In genomic region chr10:29313905-29314304, GRCm38 (mm10) we compare ENCODE assay signal across 8 mouse cellular contexts. TPM values are rescaled to one million over a fixed set of nuclear protein-coding genes. Genes with fewer than 3 reads are reported as not detected.
A peak's percentile ranks its signal among the peaks of the same experiment; 100 is the strongest.
DNase-seq lines count a peak whose midpoint lies in the region; ATAC-seq and TF ChIP-seq lines count a peak whose summit lies in the region.

No protein-coding gene starts in this region.

- TF ChIP-seq CTCF in gastrocnemius, adult 2 months (IDR thresholded peaks at IDR 0.05) = no peak
- no peak for TF ChIP-seq CTCF in liver, embryonic 14.5 days (IDR thresholded peaks at IDR 0.05; ENCODE audit: low read depth)

- peak overlapping the region; percentile 98 for H3K27ac ChIP-seq in gastrocnemius, adult 2 months
- no peak overlapping the region for H3K27ac ChIP-seq in forebrain, embryonic 12.5 days
- no peak overlapping the region; the same call in 1 of the 2 replicates for H3K27ac ChIP-seq in liver, embryonic 14.5 days

- no peak for TF ChIP-seq EP300 in liver, embryonic 14.5 days (IDR thresholded peaks at IDR 0.05; ENCODE audit: low read depth)

- intact Hi-C loops in gastrocnemius, adult 2 months (cut with DNase I) = loop anchor here (2.0 to 5.0 kb wide), 3 partner anchors 47 to 207 kb away; partner anchors contain the start of gene 9330159F19Rik

- no peak for DNase-seq in gastrocnemius, adult 2 months
- DNase-seq in gastrocnemius, adult 18-20 months (ENCODE audit: low spot score) = no peak
- DNase-seq in CD4-positive, CD25-positive, alpha-beta regulatory T cell, adult 2 months (ENCODE audit: low read depth, low spot score) = peak; percentile 21
- peak in 1 of 3 experiments; percentile 13 for DNase-seq in liver, embryonic 14.5 days (ENCODE audit: low read depth in 3 of 3, low spot score in 3 of 3)
- DNase-seq in thymus, postnatal 4 days = no peak
- no peak for DNase-seq in cerebellum, adult 9-11 months
- DNase-seq in cerebellum, adult 18-20 months = no peak

- 38% methylated on average over 5 of the region's 5 CpGs for WGBS in forebrain, embryonic 12.5 days
- 16% methylated on average over 5 of the region's 5 CpGs for WGBS in liver, embryonic 14.5 days (ENCODE audit: insufficient replicate concordance)

- peaks cover 10% of the 10 kb centered on the region for H3K4me1 ChIP-seq in forebrain, embryonic 12.5 days
- peaks cover 0 to 7% of the 10 kb centered on the region in 2 experiments; a peak in 2 of 4 replicates for H3K4me1 ChIP-seq in liver, embryonic 14.5 days (replicated peaks; ENCODE audit: control insufficient read depth in 2 of 2, insufficient read depth in 2 of 2, low read length in 1 of 2)

- no peaks in the 10 kb centered on the region for H3K9me3 ChIP-seq in forebrain, embryonic 12.5 days
- no peaks in the 10 kb centered on the region for H3K9me3 ChIP-seq in liver, embryonic 14.5 days (ENCODE audit: control insufficient read depth, low read length)

- H3K4me2 ChIP-seq in forebrain, embryonic 12.5 days = peak overlapping the region; percentile 57
- H3K4me2 ChIP-seq in liver, embryonic 14.5 days (ENCODE audit: low read depth) = peak overlapping the region; percentile 77

- H3K4me3 ChIP-seq in gastrocnemius, adult 2 months = peak overlapping the region; percentile 80
- peak overlapping the region; percentile 60 for H3K4me3 ChIP-seq in forebrain, embryonic 12.5 days (replicated peaks)
- peak overlapping the region; percentile 69 to 73 for H3K4me3 ChIP-seq in liver, embryonic 14.5 days (ENCODE audit: insufficient read depth in 1 of 2, low read depth in 2 of 2, low read length in 2 of 2)

- ATAC-seq in forebrain, embryonic 12.5 days (ENCODE audit: low FRiP score) = no peak
- ATAC-seq in liver, embryonic 14.5 days (ENCODE audit: insufficient read depth) = no peak

- H3K27me3 ChIP-seq in forebrain, embryonic 12.5 days = no peaks in the 10 kb centered on the region
- H3K27me3 ChIP-seq in liver, embryonic 14.5 days (ENCODE audit: control insufficient read depth, insufficient read depth, low read length) = no peaks in the 10 kb centered on the region

- H3K9ac ChIP-seq in forebrain, embryonic 12.5 days = peak overlapping the region; percentile 80; the same call in 1 of the 2 replicates
- peak overlapping the region; percentile 61 for H3K9ac ChIP-seq in liver, embryonic 14.5 days (replicated peaks)

- H3K36me3 ChIP-seq in forebrain, embryonic 12.5 days (replicated peaks) = 0 out of 2 replicates have a peak, but pooled peaks cover 3% of the 10 kb centered on the region
- H3K36me3 ChIP-seq in liver, embryonic 14.5 days (replicated peaks; ENCODE audit: control insufficient read depth, insufficient read depth, low read depth) = no peaks in the 10 kb centered on the region

RNA-seq across cellular contexts. Expression of gene Echdc1, which starts 0.9 kb away (rescaled TPM):
- 10 to 100 TPM; 30.6 to 42.4 TPM for total RNA-seq in gastrocnemius, adult 2 months (2021)
- 10 to 100 TPM; 37.8 to 40.2 TPM for total RNA-seq in gastrocnemius, adult 18-20 months (2021)
- 22.9 and 28.3 TPM in 2 replicates for polyA plus RNA-seq in forebrain, embryonic 12.5 days (2016; fragmentation: Nextera tagmentation; extraction: Ambion mirVana)
- polyA plus RNA-seq in liver, embryonic 14.5 days (2012; rRNA removed) = 4.9 and 10.4 TPM in 2 replicates
- polyA plus RNA-seq in liver, embryonic 14.5 days (2014; fragmentation: Nextera tagmentation; extraction: Ambion mirVana) = 18.3 and 21.0 TPM in 2 replicates

RNA-seq across cellular contexts. Expression of gene Rnf146, which starts 48.3 kb away (rescaled TPM):
- total RNA-seq in gastrocnemius, adult 2 months (2021) = 10 to 100 TPM; 56.5 to 60.7 TPM
- total RNA-seq in gastrocnemius, adult 18-20 months (2021) = 10 to 100 TPM; 50.1 to 61.3 TPM
- polyA plus RNA-seq in forebrain, embryonic 12.5 days (2016; fragmentation: Nextera tagmentation; extraction: Ambion mirVana) = 63.0 and 70.3 TPM in 2 replicates
- polyA plus RNA-seq in liver, embryonic 14.5 days (2012; rRNA removed) = 9.7 and 16.1 TPM in 2 replicates
- 11.0 and 11.4 TPM in 2 replicates for polyA plus RNA-seq in liver, embryonic 14.5 days (2014; fragmentation: Nextera tagmentation; extraction: Ambion mirVana)
